In genomic region chr1:66895837-66896118, GRCm38 (mm10) we compare ENCODE assay signal across 9 mouse cellular contexts. TPM values are rescaled to one million over a fixed set of nuclear protein-coding genes. Genes with fewer than 3 reads are reported as not detected.
A peak's percentile ranks its signal among the peaks of the same experiment; 100 is the strongest.
DNase-seq lines count a peak whose midpoint lies in the region; ATAC-seq and TF ChIP-seq lines count a peak whose summit lies in the region.
"Had no signal": no experiment of that assay in that cellular context is flagged by ENCODE, and none has a peak within 500 bp of the region (broad histone marks: within the 10 kb centered on the region; RNA-seq: fewer than 3 reads in every experiment).

No protein-coding gene starts in this region.

- no peak for TF ChIP-seq EP300 in liver, postnatal 0 days (IDR thresholded peaks at IDR 0.05; ENCODE audit: low read depth)

- no peaks in the 10 kb centered on the region for H3K27me3 ChIP-seq in hindbrain, embryonic 11.5 days (ENCODE audit: control insufficient read depth, insufficient read depth, low read length)
- no peaks in the 10 kb centered on the region for H3K27me3 ChIP-seq in liver, postnatal 0 days (ENCODE audit: insufficient read depth, low read length)

- H3K9me3 ChIP-seq in hindbrain, embryonic 11.5 days (ENCODE audit: control insufficient read depth, low read length), result no peaks in the 10 kb centered on the region
- H3K9me3 ChIP-seq in liver, postnatal 0 days (ENCODE audit: low read length), result no peaks in the 10 kb centered on the region

- peak; percentile 82 for ATAC-seq in hindbrain, embryonic 11.5 days (ENCODE audit: low FRiP score)
- ATAC-seq in liver, postnatal 0 days, result peak; percentile 91

- no peaks in the 10 kb centered on the region for H3K36me3 ChIP-seq in hindbrain, embryonic 11.5 days (ENCODE audit: control insufficient read depth, insufficient read depth, low read length)
- no peaks in the 10 kb centered on the region for H3K36me3 ChIP-seq in liver, postnatal 0 days (replicated peaks; ENCODE audit: insufficient read depth, low read length)

- no peak overlapping the region for H3K4me2 ChIP-seq in hindbrain, embryonic 11.5 days (replicated peaks; ENCODE audit: low read depth, low read length)
- H3K4me2 ChIP-seq in liver, postnatal 0 days (ENCODE audit: low read depth, low read length), result peak overlapping the region; percentile 55

- no peak overlapping the region for H3K4me3 ChIP-seq in hindbrain, embryonic 11.5 days (ENCODE audit: low read depth, low read length)
- peak overlapping the region; percentile 46 for H3K4me3 ChIP-seq in layer of hippocampus, adult 2 months
- no peak overlapping the region for H3K4me3 ChIP-seq in liver, postnatal 0 days (ENCODE audit: low read depth, low read length)

- TF ChIP-seq CTCF in layer of hippocampus, adult 2 months (conservative IDR thresholded peaks at IDR 0.05), result peak; percentile 65
- TF ChIP-seq CTCF in liver, postnatal 0 days (IDR thresholded peaks at IDR 0.05; ENCODE audit: low read depth), result peak; percentile 76

- H3K9ac ChIP-seq in hindbrain, embryonic 11.5 days (ENCODE audit: low read depth, low read length), result no peak overlapping the region
- H3K9ac ChIP-seq in liver, postnatal 0 days (replicated peaks), result no peak overlapping the region

- no peaks in the 10 kb centered on the region for H3K4me1 ChIP-seq in hindbrain, embryonic 11.5 days (replicated peaks; ENCODE audit: control insufficient read depth, insufficient read depth, low read length)
- H3K4me1 ChIP-seq in liver, postnatal 0 days (ENCODE audit: insufficient read depth), result no peaks in the 10 kb centered on the region; the same call in 1 of the 2 replicates

- H3K27ac ChIP-seq in hindbrain, embryonic 11.5 days (ENCODE audit: low read depth, low read length), result no peak overlapping the region
- peak overlapping the region; percentile 62; the same call in 1 of the 2 replicates for H3K27ac ChIP-seq in layer of hippocampus, adult 2 months
- peak overlapping the region; percentile 53; the same call in 1 of the 2 replicates for H3K27ac ChIP-seq in liver, postnatal 0 days (ENCODE audit: low read depth)
- H3K27ac ChIP-seq: macrophage had no signal

- peak; percentile 53 to 86 for DNase-seq in adrenal gland, adult (ENCODE audit: inconsistent age in 2 of 2, low spot score in 1 of 2)
- no peak for DNase-seq in adrenal gland, postnatal 4 days (ENCODE audit: low spot score in 2 of 2)
- peak; percentile 79 for DNase-seq in adipocyte (ENCODE audit: low spot score)
- peak; percentile 22 for DNase-seq in fibroblast of lung, adult 2 months (ENCODE audit: low read depth)
- peak; percentile 50 for DNase-seq in hindbrain, embryonic 11.5 days (ENCODE audit: low spot score)
- DNase-seq in layer of hippocampus, adult 2 months (ENCODE audit: low spot score in 2 of 2), result peak; percentile 52 to 64
- peak; percentile 54 for DNase-seq in liver, postnatal 0 days
- DNase-seq in ovary, postnatal 36 days (ENCODE audit: low spot score), result peak; percentile 19

RNA-seq across cellular contexts. Expression of gene Acadl, which starts 32.7 kb away (rescaled TPM):
- total RNA-seq in adrenal gland, postnatal 4 days (2021), result 100 to 1,000 TPM; 425 to 522 TPM
- 60.3 and 62.0 TPM in 2 replicates for polyA plus RNA-seq in hindbrain, embryonic 11.5 days (2014; fragmentation: Nextera tagmentation; extraction: Ambion mirVana)
- total RNA-seq in layer of hippocampus, adult 2 months (2021), result 10 to 100 TPM; 31.7 to 33.0 TPM
- polyA plus RNA-seq in liver, postnatal 0 days (2015; fragmentation: Nextera tagmentation; extraction: Ambion mirVana), result 380 and 392 TPM in 2 replicates

RNA-seq across cellular contexts. Expression of gene Myl1, which starts 49.4 kb away (rescaled TPM):
- 100 to 1,000 TPM; 165 to 468 TPM for total RNA-seq in adrenal gland, postnatal 4 days (2021)
- 9.6 and 14.5 TPM in 2 replicates for polyA plus RNA-seq in hindbrain, embryonic 11.5 days (2014; fragmentation: Nextera tagmentation; extraction: Ambion mirVana)
- total RNA-seq in layer of hippocampus, adult 2 months (2021), result 1 to 10 TPM in 1 of 2 experiments, under 1 TPM in 1; 0.71 to 1.1 TPM
- 6.0 and 153 TPM in 2 replicates for polyA plus RNA-seq in liver, postnatal 0 days (2015; fragmentation: Nextera tagmentation; extraction: Ambion mirVana)
- polyA plus RNA-seq: macrophage had no signal

Comparison
In these comparisons a context has a peak if more than half of its experiments do, and no peak if none do; other contexts are left out.
1. DNase-seq: peak in adrenal gland, adult (2 of 2), adipocyte (single experiment), fibroblast of lung, adult 2 months (single experiment), hindbrain, embryonic 11.5 days (single experiment), layer of hippocampus, adult 2 months (2 of 2), liver, postnatal 0 days (single experiment) and ovary, postnatal 36 days (single experiment); none in adrenal gland, postnatal 4 days (0 of 2).
2. RNA of gene Acadl, which starts 32.7 kb away (total RNA-seq): 425 to 522 TPM in adrenal gland, postnatal 4 days; 31.7 to 33.0 TPM in layer of hippocampus, adult 2 months; every median in the first group is over 10 times any median in the second.
3. RNA of gene Myl1, which starts 49.4 kb away (total RNA-seq): 165 to 468 TPM in adrenal gland, postnatal 4 days; 0.71 to 1.1 TPM in layer of hippocampus, adult 2 months; every median in the first group is over 10 times any median in the second.